Mouse (Mus musculus): ENCODE measurements around the gene Ppara. TPM values are rescaled to one million over a fixed set of nuclear protein-coding genes. Genes with fewer than 3 reads are reported as not detected.

Ppara gene
- polyA plus RNA-seq (2012; ENCODE audit: insufficient read depth, low replicate concordance), result not detected in 2 replicates

DNA sequence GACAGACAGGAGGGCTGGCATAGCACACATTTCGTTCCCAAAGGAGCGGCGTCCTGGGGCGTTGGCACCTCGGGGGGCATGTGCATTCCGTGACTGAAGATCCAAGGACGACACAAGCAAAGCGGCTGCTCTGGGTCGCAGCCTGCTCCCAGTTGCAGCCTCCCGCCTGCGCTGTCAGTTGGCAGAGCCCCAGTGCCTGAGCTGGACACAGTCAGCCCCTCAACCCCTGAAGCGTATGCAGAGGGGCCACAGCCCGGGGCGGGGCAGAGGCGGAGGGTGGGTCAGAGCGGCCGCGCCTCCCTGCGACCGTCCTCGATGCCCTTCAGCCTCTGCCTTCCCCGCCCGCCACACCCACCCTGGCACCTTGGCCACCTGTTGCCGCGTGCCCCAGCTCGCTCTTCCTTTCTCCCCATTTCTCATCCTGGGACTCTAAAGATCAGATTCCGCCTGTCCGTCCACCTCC is at the start of gene Ppara:
Ppara (plus strand) TSS at position 413 of the 463 bp plus-strand sequence.
- Histone ChIP-seq H3K27me3 (replicated peaks) (peaks cover 86% of the 10 kb centered on the region), H3K4me1 (peaks cover 16% of the 10 kb centered on the region), H3K4me3 (replicated peaks) (peak within 1 kb of the TSS; percentile 90), H3K9me3 (peaks cover 2% of the 10 kb centered on the region; the same call in 1 of the 2 replicates), H3K36me3 (replicated peaks; ENCODE audit: low read length) (no peaks in the 10 kb centered on the region)
- TF ChIP-seq FLI1 (IDR thresholded peaks at IDR 0.05; ENCODE audit: low read length), result no peak
- TF ChIP-seq GATA1 (IDR thresholded peaks at IDR 0.05; ENCODE audit: borderline replicate concordance, low read length), result no peak

DNA sequence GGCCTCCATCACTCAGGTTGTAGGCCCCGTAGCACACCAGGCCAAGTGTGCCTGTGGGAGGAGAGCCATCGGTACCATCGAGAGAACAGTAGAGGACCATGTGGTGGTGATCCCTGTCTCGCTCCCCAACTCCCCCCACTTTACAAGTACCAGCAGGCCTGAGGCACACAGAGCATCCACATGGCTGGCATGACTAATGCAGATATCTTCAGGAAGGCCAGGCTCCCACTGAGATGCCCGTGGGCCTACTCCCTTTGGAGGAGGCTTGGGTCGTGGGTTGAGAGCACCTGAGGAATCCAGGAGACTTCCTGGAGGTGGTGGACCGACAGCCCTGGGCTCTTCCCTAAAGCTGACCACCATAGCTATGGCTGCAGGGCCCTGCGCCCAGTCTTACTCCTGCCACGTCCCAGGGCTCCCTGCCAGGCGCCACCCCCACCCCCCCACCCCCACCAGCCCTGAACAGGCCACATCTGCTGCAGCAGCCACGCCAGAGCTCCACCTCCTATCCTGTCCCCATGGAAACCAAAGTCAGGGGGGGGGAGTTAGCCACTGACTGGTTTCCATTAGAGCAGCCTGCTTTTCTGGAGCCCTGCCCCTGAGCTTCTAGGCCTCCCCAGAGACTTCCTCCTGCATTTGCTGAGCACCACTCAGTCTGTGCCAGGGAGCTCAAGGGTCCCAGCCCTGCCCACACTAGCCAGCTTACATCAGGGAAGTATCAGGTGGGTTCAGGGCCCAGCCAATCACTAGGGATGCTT is 48.0 kb upstream of the Ppara start:
- Histone ChIP-seq H3K27me3 (replicated peaks) (peaks cover 74% of the 10 kb centered on the region), H3K9me3 (no peaks in the 10 kb centered on the region), H3K36me3 (replicated peaks; ENCODE audit: low read length) (no peaks in the 10 kb centered on the region), H3K4me1 (no peaks in the 10 kb centered on the region), H3K4me3 (replicated peaks) (no peak overlapping the region)
- TF ChIP-seq GATA1 (IDR thresholded peaks at IDR 0.05; ENCODE audit: borderline replicate concordance, low read length), result no peak
- no peak for TF ChIP-seq FLI1 (IDR thresholded peaks at IDR 0.05; ENCODE audit: low read length)

GRCm38 (mm10) chr15:85687630-85688410 is 47.0 kb upstream of the Ppara start:
- no peak for TF ChIP-seq FLI1 (IDR thresholded peaks at IDR 0.05; ENCODE audit: low read length)
- TF ChIP-seq GATA1 (IDR thresholded peaks at IDR 0.05; ENCODE audit: borderline replicate concordance, low read length), result no peak

GRCm38 (mm10) chr15:85688734-85689133 is 46.0 kb upstream of the Ppara start:
- no peaks in the 10 kb centered on the region for H3K4me1 ChIP-seq
- peaks cover 80% of the 10 kb centered on the region for H3K27me3 ChIP-seq (replicated peaks)
- no peaks in the 10 kb centered on the region for H3K36me3 ChIP-seq (replicated peaks; ENCODE audit: low read length)
- no peak overlapping the region for H3K4me3 ChIP-seq (replicated peaks)
- no peaks in the 10 kb centered on the region for H3K9me3 ChIP-seq
- no peak for TF ChIP-seq GATA1 (IDR thresholded peaks at IDR 0.05; ENCODE audit: borderline replicate concordance, low read length)
- no peak for TF ChIP-seq FLI1 (IDR thresholded peaks at IDR 0.05; ENCODE audit: low read length)

More at GRCm38 (mm10) chr15:85687630-85688410, 47.0 kb upstream of the Ppara start:
- no peaks in the 10 kb centered on the region for H3K36me3 ChIP-seq (replicated peaks; ENCODE audit: low read length)
- no peaks in the 10 kb centered on the region for H3K9me3 ChIP-seq
- no peak overlapping the region for H3K4me3 ChIP-seq (replicated peaks)
- H3K27me3 ChIP-seq (replicated peaks), result peaks cover 79% of the 10 kb centered on the region
- H3K4me1 ChIP-seq, result no peaks in the 10 kb centered on the region

DNA sequence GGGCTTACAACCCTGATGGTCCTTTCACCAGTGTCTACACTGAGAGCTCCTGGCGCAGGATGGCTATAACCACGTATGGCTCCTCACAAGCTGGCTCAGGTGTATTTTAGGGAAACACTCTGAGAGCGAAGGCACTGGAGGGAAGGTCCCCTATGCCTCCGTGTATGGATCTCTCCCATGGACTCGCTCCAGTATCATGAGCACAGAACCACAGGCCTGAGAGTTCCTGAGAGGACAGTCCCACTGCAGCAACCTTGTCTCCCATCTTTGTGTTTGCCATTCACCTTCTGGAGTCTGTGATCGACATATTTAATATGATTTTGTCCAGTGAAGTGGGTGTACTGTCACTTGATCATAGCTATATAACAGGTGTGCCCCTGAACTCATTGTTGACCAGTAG is 45.3 kb upstream of the Ppara start:
- Histone ChIP-seq H3K9me3 (no peaks in the 10 kb centered on the region), H3K36me3 (replicated peaks; ENCODE audit: low read length) (no peaks in the 10 kb centered on the region), H3K27me3 (replicated peaks) (peaks cover 81% of the 10 kb centered on the region), H3K4me3 (replicated peaks) (no peak overlapping the region), H3K4me1 (no peaks in the 10 kb centered on the region)
- TF ChIP-seq FLI1 (IDR thresholded peaks at IDR 0.05; ENCODE audit: low read length) (no peak), GATA1 (IDR thresholded peaks at IDR 0.05; ENCODE audit: borderline replicate concordance, low read length) (no peak)

DNA sequence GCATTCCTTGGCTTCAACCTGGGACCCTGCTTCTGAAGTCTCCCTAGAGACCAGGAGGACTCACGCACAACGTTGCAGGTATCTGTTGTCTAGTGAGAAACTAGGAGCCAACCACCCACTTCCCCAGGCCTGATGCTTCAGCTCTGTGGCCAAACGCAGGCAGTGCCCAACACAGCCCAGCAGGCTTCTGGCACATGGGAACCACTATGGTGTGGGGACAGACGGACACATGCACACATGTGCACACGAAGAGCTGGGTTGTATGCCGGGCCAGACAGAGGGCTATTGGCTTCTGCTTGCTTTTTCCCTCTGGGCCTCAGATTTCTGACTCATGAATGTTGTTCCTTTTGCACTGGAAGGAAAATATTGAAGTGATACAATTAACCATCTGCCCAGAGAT is 44.7 kb upstream of the Ppara start:
- H3K27me3 ChIP-seq (replicated peaks), result peaks cover 81% of the 10 kb centered on the region
- no peaks in the 10 kb centered on the region for H3K9me3 ChIP-seq
- no peaks in the 10 kb centered on the region for H3K4me1 ChIP-seq
- no peak overlapping the region for H3K4me3 ChIP-seq (replicated peaks)
- no peaks in the 10 kb centered on the region for H3K36me3 ChIP-seq (replicated peaks; ENCODE audit: low read length)
- TF ChIP-seq FLI1 (IDR thresholded peaks at IDR 0.05; ENCODE audit: low read length) (no peak), GATA1 (IDR thresholded peaks at IDR 0.05; ENCODE audit: borderline replicate concordance, low read length) (no peak)

- Histone ChIP-seq H3K9me3 (no peaks in the 10 kb centered on the region), H3K4me1 (no peaks in the 10 kb centered on the region), H3K4me3 (replicated peaks) (no peak overlapping the region), H3K27me3 (replicated peaks) (peaks cover 85% of the 10 kb centered on the region), H3K36me3 (replicated peaks; ENCODE audit: low read length) (no peaks in the 10 kb centered on the region)
- no peak for TF ChIP-seq GATA1 (IDR thresholded peaks at IDR 0.05; ENCODE audit: borderline replicate concordance, low read length)
- no peak for TF ChIP-seq FLI1 (IDR thresholded peaks at IDR 0.05; ENCODE audit: low read length)
Measured at GRCm38 (mm10) chr15:85690875-85691274, 43.9 kb upstream of the Ppara start.

GRCm38 (mm10) chr15:85693115-85693514 is 41.7 kb upstream of the Ppara start:
- no peaks in the 10 kb centered on the region for H3K36me3 ChIP-seq (replicated peaks; ENCODE audit: low read length)

DNA sequence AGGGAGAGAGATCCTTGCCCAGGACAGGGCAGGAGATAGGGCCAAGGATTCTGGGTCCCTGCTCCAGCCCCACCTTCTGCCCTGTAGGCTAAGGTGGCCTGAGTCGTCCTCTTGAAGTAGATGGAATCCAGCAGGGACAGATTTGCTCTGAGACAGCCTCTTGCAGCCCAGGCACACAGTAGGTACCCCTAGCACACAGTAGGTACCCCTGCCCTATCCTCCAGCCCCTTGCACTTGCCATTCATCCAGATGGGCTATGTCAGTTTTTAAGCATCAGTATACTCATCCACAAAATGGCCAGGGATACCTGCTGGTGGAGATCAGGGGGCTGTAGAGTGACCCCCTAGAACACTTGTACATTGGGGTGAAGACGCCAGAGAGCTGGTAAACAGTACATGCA is 41.0 kb upstream of the Ppara start:
- Histone ChIP-seq H3K36me3 (replicated peaks; ENCODE audit: low read length) (no peaks in the 10 kb centered on the region), H3K9me3 (no peaks in the 10 kb centered on the region), H3K4me1 (peaks cover 6% of the 10 kb centered on the region; the same call in 1 of the 2 replicates), H3K27me3 (replicated peaks) (peaks cover 71% of the 10 kb centered on the region), H3K4me3 (replicated peaks) (no peak overlapping the region)
- TF ChIP-seq GATA1 (IDR thresholded peaks at IDR 0.05; ENCODE audit: borderline replicate concordance, low read length) (no peak), FLI1 (IDR thresholded peaks at IDR 0.05; ENCODE audit: low read length) (no peak)

More at GRCm38 (mm10) chr15:85693115-85693514, 41.7 kb upstream of the Ppara start:
- H3K4me1 ChIP-seq, result no peaks in the 10 kb centered on the region
- no peak overlapping the region for H3K4me3 ChIP-seq (replicated peaks)
- peaks cover 76% of the 10 kb centered on the region for H3K27me3 ChIP-seq (replicated peaks)
- no peaks in the 10 kb centered on the region for H3K9me3 ChIP-seq
- TF ChIP-seq GATA1 (IDR thresholded peaks at IDR 0.05; ENCODE audit: borderline replicate concordance, low read length) (no peak), FLI1 (IDR thresholded peaks at IDR 0.05; ENCODE audit: low read length) (no peak)

Data from megakaryocyte, embryonic 14.5 days (primary cell).